Mouse (Mus musculus): ENCODE data around the gene P2ry2.

P2ry2 gene

GRCm38 (mm10) chr7:100984452-100985395 is 27.9 kb downstream of the P2ry2 start:
- peak; percentile 48 for DNase-seq (ENCODE audit: low spot score)

DNA sequence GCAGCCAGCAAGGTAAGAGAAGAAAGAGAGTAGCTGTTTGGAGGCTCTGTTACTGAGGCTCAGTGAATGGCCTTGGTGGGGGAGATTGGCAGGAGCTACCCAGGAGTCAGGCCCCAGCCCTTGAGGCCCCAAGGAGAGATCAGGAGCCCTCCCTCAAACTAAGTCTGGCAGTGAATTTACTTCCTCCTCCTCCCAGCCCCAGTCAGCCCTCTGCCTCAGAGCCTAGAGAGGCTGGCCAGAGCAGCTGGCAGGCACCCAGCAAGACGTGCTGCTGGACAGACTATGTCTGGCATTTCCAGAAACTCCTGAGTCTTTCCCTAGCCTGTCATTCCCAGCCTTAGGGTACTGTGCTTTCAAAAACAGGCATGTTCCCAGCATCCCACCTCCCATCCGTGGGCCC is 33.5 kb downstream of the P2ry2 start:
- peak; percentile 76 for DNase-seq (ENCODE audit: low spot score)

DNA sequence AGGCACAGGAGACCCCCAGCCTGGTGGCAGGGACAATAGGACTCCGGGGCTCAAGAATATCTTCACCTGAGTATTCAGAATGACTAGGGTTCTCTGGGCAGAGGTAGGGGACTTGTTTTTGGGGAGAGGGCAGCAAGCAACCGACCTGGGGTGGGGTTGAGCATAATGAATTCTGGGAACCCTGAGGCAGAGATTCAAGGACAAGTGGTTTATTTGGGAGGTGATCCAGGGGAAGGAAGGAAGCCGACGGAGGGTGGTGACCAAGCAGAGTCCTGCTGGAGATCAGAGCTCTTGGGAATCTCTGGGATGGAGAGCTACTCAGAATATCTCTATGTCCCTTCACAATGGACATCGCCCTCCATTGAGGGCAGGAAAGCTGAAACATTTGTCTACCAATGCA is 34.5 kb downstream of the P2ry2 start:
- no peak for DNase-seq (ENCODE audit: low spot score)

- DNase-seq (ENCODE audit: low spot score), result peak; percentile 73
Measured at GRCm38 (mm10) chr7:100974135-100974903, 38.3 kb downstream of the P2ry2 start, which contains the start of gene P2ry6. Gene P2ry6, minus strand, starts transcription at chr7:100974649.

- DNase-seq (ENCODE audit: low spot score), result no peak
Measured at GRCm38 (mm10) chr7:100972875-100973274, 39.8 kb downstream of the P2ry2 start.

- DNase-seq (ENCODE audit: low spot score), result no peak
Measured at GRCm38 (mm10) chr7:100968874-100969659, 43.6 kb downstream of the P2ry2 start.

DNA sequence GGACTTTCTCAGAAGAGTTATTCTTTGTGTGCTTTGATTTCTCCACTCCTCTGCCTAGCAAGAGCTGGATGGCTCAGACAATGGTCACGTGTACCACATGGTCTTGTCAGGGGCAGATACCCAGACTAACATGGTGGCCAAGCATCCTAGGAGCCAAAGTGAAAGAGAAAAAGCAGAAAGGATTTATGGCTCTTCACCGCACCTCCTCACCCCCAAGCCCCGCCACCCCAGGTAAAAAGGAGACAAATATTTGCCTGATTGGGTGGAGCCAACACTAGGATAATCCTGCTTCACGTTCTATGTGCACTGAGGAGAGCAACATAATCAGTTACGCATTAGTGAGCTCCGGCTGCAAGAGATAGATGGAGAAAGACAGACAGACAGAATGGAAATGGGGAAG is 44.3 kb downstream of the P2ry2 start:
- DNase-seq (ENCODE audit: low spot score), result no peak

DNA sequence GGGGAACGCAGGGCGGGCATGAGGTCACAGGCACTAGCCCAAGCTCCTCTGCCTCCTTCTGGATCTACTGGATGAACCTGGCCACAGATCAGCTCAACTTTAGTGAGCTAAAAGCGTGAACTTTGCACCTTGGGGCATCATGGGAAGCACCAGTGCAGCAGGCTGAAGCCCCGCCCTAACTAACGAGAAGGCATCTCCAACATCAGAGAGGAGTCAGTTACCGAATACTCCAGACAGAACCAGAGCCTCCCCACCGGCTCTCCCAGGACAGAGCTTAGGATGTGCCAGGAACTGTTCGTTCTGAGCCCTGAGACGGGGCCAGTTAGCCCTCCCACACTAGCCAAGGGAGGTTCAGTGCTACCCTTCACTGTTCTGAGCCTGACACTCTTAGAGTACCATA is 44.8 kb downstream of the P2ry2 start:
- DNase-seq (ENCODE audit: low spot score), result no peak

- no peak for DNase-seq (ENCODE audit: low spot score)
Measured at GRCm38 (mm10) chr7:100966014-100966413, 46.7 kb downstream of the P2ry2 start.

- DNase-seq (ENCODE audit: low spot score), result no peak
Measured at GRCm38 (mm10) chr7:100965079-100965478, 47.6 kb downstream of the P2ry2 start.

- no peak for DNase-seq (ENCODE audit: low spot score)
Measured at GRCm38 (mm10) chr7:100964242-100964641, 48.4 kb downstream of the P2ry2 start.

DNA sequence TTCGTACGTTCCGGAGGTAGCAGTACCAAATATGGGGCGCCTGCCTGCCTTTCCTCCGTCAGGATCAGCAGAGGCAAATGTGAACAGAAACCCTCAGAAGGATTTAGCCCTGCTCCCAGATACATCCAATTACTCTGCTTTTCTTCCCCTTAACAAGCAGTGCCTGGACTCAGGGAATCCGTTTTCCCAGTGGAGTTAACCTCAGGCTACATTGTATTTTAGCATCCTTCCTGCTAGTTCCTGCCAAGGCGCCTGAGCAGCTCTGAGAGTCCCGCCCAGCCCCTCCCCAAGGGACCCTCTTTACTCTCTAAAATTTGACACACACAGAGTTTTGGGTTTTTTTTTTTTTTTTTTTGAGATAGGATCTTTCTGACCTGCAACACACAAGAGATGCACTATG is 49.3 kb downstream of the P2ry2 start:
- DNase-seq (ENCODE audit: low spot score), result no peak

GRCm38 (mm10) chr7:100961146-100961545 is 51.5 kb downstream of the P2ry2 start:
- DNase-seq (ENCODE audit: low spot score), result no peak

- no peak for DNase-seq (ENCODE audit: low spot score)
Measured at GRCm38 (mm10) chr7:100960462-100960861, 52.2 kb downstream of the P2ry2 start.

- DNase-seq (ENCODE audit: low spot score), result no peak
Measured at GRCm38 (mm10) chr7:100958426-100958825, 54.2 kb downstream of the P2ry2 start.

- DNase-seq (ENCODE audit: low spot score), result no peak
Measured at GRCm38 (mm10) chr7:100952686-100953085, 60.0 kb downstream of the P2ry2 start.

- no peak for DNase-seq (ENCODE audit: low spot score)
Measured at GRCm38 (mm10) chr7:100951903-100952302, 60.8 kb downstream of the P2ry2 start.

DNA sequence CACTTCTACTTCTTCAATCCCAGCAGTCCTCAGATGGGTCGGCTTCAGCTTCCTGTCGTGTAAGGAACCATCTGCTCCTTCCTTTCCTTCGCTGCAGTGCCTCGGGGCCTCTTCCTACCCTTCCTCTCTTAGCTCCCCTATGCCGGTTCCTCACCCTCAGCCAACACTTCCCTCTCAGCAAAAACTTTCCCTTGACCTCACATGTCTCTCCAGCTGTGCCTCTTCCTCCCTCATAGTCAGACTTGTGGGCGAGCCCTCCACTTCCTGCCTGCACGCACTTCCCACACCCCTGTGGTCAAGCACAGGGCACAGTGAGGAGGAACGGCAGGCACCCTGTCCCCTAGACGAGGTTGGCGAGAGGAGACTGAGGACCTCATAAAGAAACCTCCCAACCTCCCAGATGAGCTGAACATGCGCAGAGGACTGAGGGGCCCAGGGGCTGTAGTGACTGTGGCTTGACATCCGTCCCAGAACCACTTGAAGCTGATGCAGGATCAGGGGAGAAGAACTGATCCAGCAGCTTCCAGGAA is 62.1 kb downstream of the P2ry2 start:
- no peak for DNase-seq (ENCODE audit: low spot score)

DNA sequence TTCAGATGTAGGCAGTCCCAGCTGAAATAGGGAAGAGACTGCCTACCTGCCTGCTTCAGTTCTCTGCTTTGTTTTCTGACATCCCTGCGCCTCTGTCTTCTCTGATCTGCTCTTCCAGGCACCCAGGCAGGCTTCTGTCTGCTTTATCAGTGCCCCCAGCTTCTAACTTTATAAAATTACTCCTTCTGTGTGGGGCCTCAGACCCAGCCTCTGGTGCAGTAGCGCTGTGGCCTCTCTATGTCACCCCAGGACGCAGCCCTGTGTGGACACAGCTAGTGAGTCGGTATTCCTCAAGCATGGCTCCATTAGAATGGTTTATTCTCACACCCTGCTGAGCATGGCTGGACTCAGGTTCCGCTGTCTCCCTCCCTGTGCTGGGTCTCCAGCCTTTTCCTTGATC is 62.6 kb downstream of the P2ry2 start:
- DNase-seq (ENCODE audit: low spot score), result no peak

Measured in ovary, postnatal 36 days (tissue).